Mouse (Mus musculus) left cerebral cortex, adult 2 months (tissue): ENCODE measurements around the gene Klhl3. TPM values are rescaled to one million over a fixed set of nuclear protein-coding genes. Genes with fewer than 3 reads are reported as not detected.

Source experiments
- DNase-seq, 2 experiments: peaks; one replicate each; pipeline ENCODE4 v3.0.0; 2021 to 2022; ENCODE audit warnings: low spot score in 2 of 2, mixed read lengths in 1 of 2; ENCODE audit errors: extremely low spot score in 1 of 2
- H3K27ac ChIP-seq: fragments of 200-600 bp; 2 replicates; pipeline ENCODE4 v1.8.1; 2022
- H3K4me3 ChIP-seq: fragments of 200-600 bp; 2 replicates; pipeline ENCODE4 v1.8.1; 2022
- CTCF ChIP-seq: fragments of 200-600 bp; IDR thresholded peaks from 2 replicates; pipeline ENCODE4 v1.8.1; 2022; ENCODE audit warnings: antibody characterized with exemption, mild to moderate bottlenecking, moderate library complexity
- intact Hi-C: fragments of 180-260 bp; cut with DNase I; formaldehyde crosslinking; loops from one replicate; pipeline ENCODE4 v1.15.1; 2025
- total RNA-seq, 2 experiments: library from RNA; stranded (reverse); gene quantifications; 2 replicates each; pipeline ENCODE4 v1.2.3; 2021

The Klhl3 gene
- total RNA-seq, 2 experiments from 2014 or later: 32.6 to 36.9 TPM

GRCm38 (mm10) chr13:58010416-58010815 is 103.0 kb downstream of the Klhl3 start:
- DNase-seq: no peak
- Histone ChIP-seq H3K27ac (no peak overlapping the region), H3K4me3 (no peak overlapping the region)
- intact Hi-C loops: no loop called here
- no peak for TF ChIP-seq CTCF

GRCm38 (mm10) chr13:58009275-58009674 is 104.1 kb downstream of the Klhl3 start:
- Histone ChIP-seq H3K4me3 (no peak overlapping the region), H3K27ac (no peak overlapping the region)
- no peak for DNase-seq
- intact Hi-C loops: no loop called here
- no peak for TF ChIP-seq CTCF

DNA sequence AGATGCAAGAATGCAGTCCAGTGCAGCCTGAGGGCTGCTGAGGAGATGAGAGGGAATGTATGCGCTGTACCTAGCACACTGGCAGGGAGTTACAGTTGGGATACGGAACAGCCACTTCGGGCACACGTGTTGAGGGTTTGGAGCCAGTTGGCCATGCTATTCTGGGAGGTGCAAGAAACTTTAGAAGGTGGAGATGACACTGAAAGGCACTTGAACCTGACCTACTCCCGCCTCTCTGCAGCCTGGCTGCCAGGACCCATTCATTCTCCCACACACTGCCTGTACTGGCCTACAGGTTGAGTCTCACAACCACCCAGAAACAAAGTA is 105.4 kb downstream of the Klhl3 start:
- TF ChIP-seq CTCF: no peak

DNA sequence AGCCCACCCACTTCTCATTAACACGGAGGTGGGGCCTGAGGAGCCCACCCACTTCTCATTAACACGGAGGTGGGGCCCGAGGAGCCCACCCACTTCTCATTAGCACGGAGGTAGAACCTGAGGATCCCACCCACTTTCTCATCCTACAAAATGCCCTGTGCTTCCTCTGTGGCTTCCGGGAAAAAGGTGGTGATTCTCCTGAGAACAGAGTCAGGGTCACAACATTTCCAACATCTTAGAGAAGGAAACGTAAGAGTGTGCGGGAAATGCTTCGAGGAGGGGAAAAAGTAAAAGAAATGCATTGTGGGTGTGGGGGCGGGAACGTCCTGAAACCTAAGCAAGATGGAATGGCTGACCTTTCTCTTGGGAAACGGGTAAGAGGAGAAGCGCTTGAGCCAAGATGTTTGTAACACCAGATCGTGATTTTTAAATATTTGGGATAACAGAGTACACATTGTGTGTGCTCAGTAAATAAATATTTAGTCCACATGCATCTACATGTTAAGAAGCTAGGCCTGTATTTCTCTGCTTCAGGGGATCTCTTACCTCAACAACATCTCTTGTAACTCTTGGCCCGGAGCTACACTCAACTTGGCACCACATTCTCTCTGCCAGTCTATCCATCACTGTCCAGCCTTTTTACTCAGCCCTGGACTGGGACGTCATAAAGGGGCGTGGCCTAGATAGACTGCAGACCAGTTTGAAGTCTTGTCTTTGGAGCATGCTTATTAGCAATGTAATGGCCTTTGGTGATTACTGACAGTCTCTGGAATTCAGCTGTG is 105.9 kb downstream of the Klhl3 start:
- intact Hi-C loops: no loop called here
- Histone ChIP-seq H3K4me3 (no peak overlapping the region), H3K27ac (no peak overlapping the region)
- no peak for TF ChIP-seq CTCF
- no peak for DNase-seq

More for the DNA sequence above, 105.4 kb downstream of the Klhl3 start:
- DNase-seq: no peak
- Histone ChIP-seq H3K4me3 (no peak overlapping the region), H3K27ac (no peak overlapping the region)
- intact Hi-C loops: no loop called here

- intact Hi-C loops: no loop called here
- Histone ChIP-seq H3K27ac (no peak overlapping the region), H3K4me3 (no peak overlapping the region)
- DNase-seq: no peak
- TF ChIP-seq CTCF: no peak
Measured at GRCm38 (mm10) chr13:58001792-58002191, 111.6 kb downstream of the Klhl3 start.

DNA sequence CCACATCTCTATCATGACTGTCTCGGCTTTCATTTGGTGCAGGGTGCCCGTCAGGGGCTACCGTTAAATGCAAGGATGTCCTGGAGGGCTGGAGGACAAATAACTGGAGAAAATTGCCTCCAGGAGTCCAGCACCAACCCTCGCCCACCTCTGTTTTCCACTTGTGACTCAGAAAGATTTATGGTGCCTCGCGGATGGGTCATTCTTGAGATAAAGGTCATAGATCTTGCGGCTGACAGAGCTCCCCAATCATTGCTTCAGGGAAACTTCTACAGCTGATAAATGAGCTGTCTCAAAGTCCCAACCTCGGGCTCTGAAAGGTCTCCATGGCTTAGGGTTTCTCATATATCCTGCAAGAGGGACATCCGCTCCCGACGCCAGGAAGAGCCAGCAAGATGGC is 116.9 kb downstream of the Klhl3 start:
- no peak for TF ChIP-seq CTCF
- Histone ChIP-seq H3K4me3 (no peak overlapping the region), H3K27ac (no peak overlapping the region)
- DNase-seq: no peak
- intact Hi-C loops: no loop called here

DNA sequence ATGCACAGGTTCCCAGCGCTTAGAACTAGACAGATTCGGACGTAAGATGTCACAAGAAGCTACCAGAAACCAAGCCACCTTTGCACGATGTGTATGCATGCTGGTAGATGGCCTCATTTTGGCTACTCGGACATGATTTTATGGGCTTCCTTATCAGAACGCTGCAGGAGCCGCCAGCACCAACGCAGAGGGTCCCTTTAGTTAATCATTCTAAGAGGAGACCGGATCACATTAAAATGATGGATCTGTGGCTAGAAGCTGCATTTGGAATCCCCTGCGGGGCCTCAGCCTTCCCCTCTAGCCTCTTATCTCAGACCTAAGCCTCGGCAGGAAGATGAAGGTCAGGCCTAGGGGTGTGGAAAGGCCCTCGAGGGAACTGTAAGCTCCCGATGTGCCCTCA is 117.5 kb downstream of the Klhl3 start:
- H3K4me3 ChIP-seq: no peak overlapping the region
- intact Hi-C loops: no loop called here
- DNase-seq: no peak
- no peak overlapping the region for H3K27ac ChIP-seq
- no peak for TF ChIP-seq CTCF

DNA sequence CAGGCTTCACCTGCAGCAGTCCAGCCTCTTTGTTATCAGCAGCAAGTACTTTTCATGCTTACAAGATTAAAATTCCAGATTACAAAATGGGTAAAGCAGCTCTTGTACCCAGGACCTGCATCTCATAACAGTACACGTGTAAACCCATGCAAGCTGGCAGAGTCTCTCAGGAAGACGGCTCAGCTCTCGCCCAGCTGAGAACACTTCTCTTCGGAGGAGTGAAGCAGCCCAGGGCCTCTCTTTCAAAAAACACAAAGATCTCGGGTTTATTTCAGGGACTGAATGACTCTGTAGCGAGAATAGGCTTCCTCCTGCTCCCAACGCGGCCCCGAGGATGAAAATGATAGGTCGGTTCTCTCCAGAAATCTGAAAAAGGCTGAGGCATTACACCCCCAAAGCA is 128.8 kb downstream of the Klhl3 start:
- intact Hi-C loops: no loop called here
- DNase-seq: peak in 1 of 2 experiments; percentile 17
- no peak overlapping the region for H3K4me3 ChIP-seq
- TF ChIP-seq CTCF: no peak
- H3K27ac ChIP-seq: no peak overlapping the region

- H3K4me3 ChIP-seq: no peak overlapping the region
- intact Hi-C loops: no loop called here
- DNase-seq: peak in 1 of 2 experiments; percentile 13
- no peak overlapping the region for H3K27ac ChIP-seq
- no peak for TF ChIP-seq CTCF
Measured at GRCm38 (mm10) chr13:57984163-57984562, 129.2 kb downstream of the Klhl3 start.

DNA sequence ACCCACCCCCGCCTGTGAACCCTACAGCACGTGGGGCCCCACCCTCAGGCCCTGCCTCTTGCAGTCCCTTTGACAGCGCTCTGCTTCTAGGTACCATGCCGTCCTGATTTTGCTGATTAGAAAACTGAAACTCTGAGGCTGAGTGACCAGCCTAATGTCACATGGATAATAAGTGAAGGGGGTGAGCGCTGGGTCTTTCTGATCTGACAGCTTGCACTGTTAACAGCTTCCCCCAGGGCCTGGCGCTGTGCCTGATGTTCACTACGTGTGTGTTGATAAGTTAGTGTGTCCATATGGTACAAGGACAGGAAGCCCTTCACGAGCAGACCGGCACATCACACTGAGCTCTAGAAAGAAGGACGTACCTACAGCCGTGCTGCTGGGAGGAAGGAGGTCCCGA is 130.1 kb downstream of the Klhl3 start:
- Histone ChIP-seq H3K27ac (no peak overlapping the region), H3K4me3 (no peak overlapping the region)
- peak in 1 of 2 experiments; percentile 8 for DNase-seq
- intact Hi-C loops: no loop called here
- TF ChIP-seq CTCF: no peak

DNA sequence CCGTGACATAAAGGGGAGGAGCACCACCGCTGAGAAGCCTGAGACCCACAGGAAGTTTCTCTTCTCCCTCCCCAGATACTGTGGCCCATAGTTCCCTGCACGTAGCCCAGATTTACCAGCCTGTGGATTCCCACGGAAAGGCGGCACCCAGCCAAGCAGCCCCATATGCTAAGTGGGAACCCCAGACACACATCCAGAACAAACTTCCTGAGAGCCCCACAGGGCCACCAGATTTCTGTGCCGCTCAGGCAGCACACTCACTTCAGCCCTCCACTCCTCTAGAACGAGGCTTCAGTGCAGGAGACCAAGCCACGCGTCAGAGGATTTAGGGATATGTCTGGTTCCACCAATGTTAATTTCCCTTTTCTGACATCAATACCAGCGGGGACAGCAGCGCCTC is 130.5 kb downstream of the Klhl3 start:
- intact Hi-C loops: no loop called here
- TF ChIP-seq CTCF: no peak
- no peak overlapping the region for H3K4me3 ChIP-seq
- H3K27ac ChIP-seq: no peak overlapping the region
- peak; percentile 21 to 29 for DNase-seq

GRCm38 (mm10) chr13:57980679-57981078 is 132.7 kb downstream of the Klhl3 start:
- Histone ChIP-seq H3K27ac (no peak overlapping the region), H3K4me3 (no peak overlapping the region)
- TF ChIP-seq CTCF: no peak
- no peak for DNase-seq
- intact Hi-C loops: no loop called here

GRCm38 (mm10) chr13:57980071-57980470 is 133.3 kb downstream of the Klhl3 start:
- DNase-seq: no peak
- no peak overlapping the region for H3K27ac ChIP-seq
- TF ChIP-seq CTCF: no peak
- intact Hi-C loops: no loop called here
- H3K4me3 ChIP-seq: no peak overlapping the region
